Mouse (Mus musculus): ENCODE measurements around the gene Tox3. TPM values are rescaled to one million over a fixed set of nuclear protein-coding genes. Genes with fewer than 3 reads are reported as not detected.

The Tox3 gene
- 29.1 TPM for polyA plus RNA-seq (2014; fragmentation: Illumina TruSeq; extraction: RNeasy Lipid Tissue Mini Kit (QIAGEN cat#74804); ENCODE audit: low read depth, low replicate concordance)

GRCm38 (mm10) chr8:90348178-90348925 is at the start of gene Tox3:
Gene Tox3 (minus strand): TSS chr8:90348343.

